Mouse (Mus musculus): Measurements from ENCODE around the gene Trib2.

- TF ChIP-seq CTCF (IDR thresholded peaks at IDR 0.05) (no peak), POLR2A (IDR thresholded peaks at IDR 0.05; ENCODE audit: insufficient read depth, low read depth, low read length) (no peak)
Measured at GRCm38 (mm10) chr12:15852031-15852430, 35.3 kb upstream of the Trib2 start.

Data from heart, adult 2 months (tissue).